Mouse (Mus musculus) lung, adult 2 months (tissue): Measurements from ENCODE around the gene Wfdc5.
"Not testable (repeated sequence)": the region's sequence is repeated elsewhere in the genome, so short reads cannot be mapped to it uniquely, and the experiment has no call there.

Experiments
- CTCF ChIP-seq: fragments of 200-500 bp; IDR thresholded peaks from 2 replicates; pipeline ENCODE4 v1.5.1; 2011; ENCODE audit warnings: mild to moderate bottlenecking, low read length, control low read depth; ENCODE audit not compliant: insufficient read depth
- POLR2A ChIP-seq: fragments of 200-500 bp; IDR thresholded peaks from 2 replicates; pipeline ENCODE4 v1.6.1; 2011; ENCODE audit warnings: low read depth, mild to moderate bottlenecking, control low read depth, low read length, borderline replicate concordance; ENCODE audit errors: extremely low read depth

GRCm38 (mm10) chr2:164206011-164206410, 23.5 kb upstream of the Wfdc5 start:
- not testable (repeated sequence) for TF ChIP-seq POLR2A, CTCF
